Mouse (Mus musculus): Measurements from ENCODE around the gene Olfr538.
"Not testable (repeated sequence)": the region's sequence is repeated elsewhere in the genome, so short reads cannot be mapped to it uniquely, and the experiment has no call there.

Gene Olfr538

GRCm38 (mm10) chr7:140567586-140567985 is at the start of gene Olfr538:
Gene Olfr538 (plus strand): TSS chr7:140567886.
- no peak for DNase-seq (ENCODE audit: low read depth, low spot score)

- no peak for DNase-seq (ENCODE audit: low read depth, low spot score)
These were observed 27.9 kb upstream of the Olfr538 start for GRCm38 (mm10) chr7:140539746-140540145.

GRCm38 (mm10) chr7:140600969-140601368 is 33.3 kb downstream of the Olfr538 start, which contains the start of gene Olfr46:
Gene Olfr46 (plus strand): TSS chr7:140601269.
- DNase-seq (ENCODE audit: low read depth, low spot score), result not testable (repeated sequence)
